Comparison of ENCODE assay signal across 8 mouse cellular contexts in the genomic region with DNA sequence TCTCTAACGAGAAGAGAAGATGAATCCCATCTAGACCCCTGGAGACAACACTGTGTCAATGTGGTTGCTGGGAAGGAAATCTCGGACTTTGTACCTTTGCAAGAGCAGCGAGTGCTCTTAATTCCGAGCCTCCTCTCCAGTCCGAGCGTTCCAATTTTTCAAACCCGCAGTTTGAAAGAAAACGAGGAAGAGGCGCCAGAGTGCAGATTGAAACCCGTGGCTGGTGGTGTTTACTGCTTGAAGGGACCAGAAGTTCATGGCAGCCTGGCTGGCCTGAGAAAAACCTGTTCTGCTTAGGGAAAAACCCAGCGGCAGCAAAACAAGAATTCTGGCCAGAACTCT.
A peak's percentile ranks its signal among the peaks of the same experiment; 100 is the strongest.
DNase-seq lines count a peak whose midpoint lies in the region; ATAC-seq lines count a peak whose summit lies in the region.

No protein-coding gene starts in this region.

- 48% methylated on average over 11 of the region's 11 CpGs for WGBS in heart, embryonic 11.5 days (ENCODE audit: insufficient replicate concordance)
- 42% methylated on average over 11 of the region's 11 CpGs for whole genome bisulfite sequencing in midbrain, embryonic 16.5 days

- H3K4me1 ChIP-seq in heart, embryonic 11.5 days (ENCODE audit: control insufficient read depth, insufficient read depth, low read length), result peaks cover 11% of the 10 kb centered on the region
- H3K4me1 ChIP-seq in midbrain, embryonic 16.5 days (ENCODE audit: control insufficient read depth, insufficient read depth, low read length), result peaks cover 3% of the 10 kb centered on the region; the same call in 1 of the 2 replicates

- H3K27me3 ChIP-seq in heart, embryonic 11.5 days (ENCODE audit: control insufficient read depth, insufficient read depth, low read length), result no peaks in the 10 kb centered on the region
- H3K27me3 ChIP-seq in midbrain, embryonic 16.5 days (ENCODE audit: control insufficient read depth, insufficient read depth, low read depth, low read length), result no peaks in the 10 kb centered on the region

- ATAC-seq in heart, embryonic 11.5 days (replicated peaks; ENCODE audit: insufficient number of reproducible peaks, low FRiP score, low TSS enrichment), result no peak
- ATAC-seq in granulocyte monocyte progenitor cell, adult 5-6 weeks (replicated peaks; ENCODE audit: poor library complexity, severe bottlenecking), result peak; percentile 4; the same call in 1 of the 2 replicates
- no peak for ATAC-seq in midbrain, embryonic 16.5 days

- H3K36me3 ChIP-seq in heart, embryonic 11.5 days (ENCODE audit: control insufficient read depth, insufficient read depth, low read length), result no peaks in the 10 kb centered on the region
- H3K36me3 ChIP-seq in midbrain, embryonic 16.5 days (ENCODE audit: control insufficient read depth, insufficient read depth, low read length), result no peaks in the 10 kb centered on the region

- no peak for DNase-seq in heart, postnatal 14 days
- peak; percentile 52 for DNase-seq in R1 (ENCODE audit: low read depth, low spot score)
- peak; percentile 22 to 54 for DNase-seq in kidney, postnatal 4 days
- no peak for DNase-seq in thymus, postnatal 10 days (ENCODE audit: low spot score in 2 of 2)
- DNase-seq in thymus, adult 18-20 months, result no peak

- no peak overlapping the region for H3K4me3 ChIP-seq in heart, embryonic 11.5 days (ENCODE audit: low read depth, low read length)
- H3K4me3 ChIP-seq in midbrain, embryonic 16.5 days (ENCODE audit: low read depth, low read length), result no peak overlapping the region

- intact Hi-C loops in heart, postnatal 14 days (cut with DNase I), result loop anchor here (5.0 kb wide), 2 partner anchors 35 to 85 kb away; no protein-coding TSS in a partner anchor

- peak overlapping the region; percentile 57 for H3K4me2 ChIP-seq in heart, embryonic 11.5 days
- peak overlapping the region; percentile 37 for H3K4me2 ChIP-seq in midbrain, embryonic 16.5 days (ENCODE audit: low read length)

- no peak overlapping the region for H3K27ac ChIP-seq in heart, embryonic 11.5 days (ENCODE audit: low read depth, low read length)
- H3K27ac ChIP-seq in midbrain, embryonic 16.5 days (ENCODE audit: low read length), result 0 out of 2 replicates have a peak overlapping the region, but pooled peaks have one; percentile 19

- no peaks in the 10 kb centered on the region for H3K9me3 ChIP-seq in heart, embryonic 11.5 days (replicated peaks; ENCODE audit: control insufficient read depth, low read length)
- no peaks in the 10 kb centered on the region for H3K9me3 ChIP-seq in midbrain, embryonic 16.5 days (replicated peaks; ENCODE audit: control insufficient read depth, low read length, poor library complexity, severe bottlenecking)

- H3K9ac ChIP-seq in heart, embryonic 11.5 days (ENCODE audit: low read depth, low read length), result 0 out of 2 replicates have a peak overlapping the region, but pooled peaks have one; percentile 34
- no peak overlapping the region for H3K9ac ChIP-seq in midbrain, embryonic 16.5 days (ENCODE audit: low read depth, low read length)

Comparison
In these comparisons a context has a peak if more than half of its experiments do, and no peak if none do; other contexts are left out.
1. DNase-seq: peak in R1 (single experiment) and kidney, postnatal 4 days (2 of 2); none in heart, postnatal 14 days (0 of 2), thymus, postnatal 10 days (0 of 2) and thymus, adult 18-20 months (0 of 2).